Mouse (Mus musculus) urinary bladder, postnatal 0 days (tissue): ENCODE data around the gene Gm26566. TPM values are rescaled to one million over a fixed set of nuclear protein-coding genes. Genes with fewer than 3 reads are reported as not detected.

Experiments
- polyA plus RNA-seq: library from polyadenylated mRNA; unstranded; fragments of >200 nt; fragmentation: Nextera tagmentation; extraction: Ambion mirVana; gene quantifications from 2 replicates; pipeline ENCODE4 v1.2.1, GENCODE M21; 2015

The Gm26566 gene
- polyA plus RNA-seq, result 0.34 and 0.37 TPM in 2 replicates

GRCm38 (mm10) chr4:88721791-88722721 is at the start of gene Gm26566, which contains the start of gene Klhl9:
Gene Gm26566 (plus strand): TSS chr4:88721805.
Gene Klhl9 (minus strand): TSS chr4:88722465.

GRCm38 (mm10) chr4:88676824-88677223 is 44.8 kb upstream of the Gm26566 start, which contains the start of gene Ifna16:
Gene Ifna16 (minus strand): TSS chr4:88676924.

GRCm38 (mm10) chr4:88683812-88684211 is 37.8 kb upstream of the Gm26566 start, which contains the start of gene Ifna2:
Gene Ifna2 (minus strand): TSS chr4:88683912.

GRCm38 (mm10) chr4:88691259-88691658 is 30.3 kb upstream of the Gm26566 start, which contains the start of gene Ifnab:
Gene Ifnab (minus strand): TSS chr4:88691359.

GRCm38 (mm10) chr4:88754818-88755340 is 33.3 kb downstream of the Gm26566 start, which contains the start of gene Gm13271:
Gene Gm13271 (plus strand): TSS chr4:88754868.

GRCm38 (mm10) chr4:88759610-88760268 is 38.1 kb downstream of the Gm26566 start, which contains the start of gene Gm13283:
Gene Gm13283 (plus strand): TSS chr4:88760119.

Other genes with a start within 250 kb of the Gm26566 start
- gene Ifnb1, start 199.0 kb upstream of the Gm26566 start, polyA plus RNA-seq, result not detected in 2 replicates
- not detected in 2 replicates for gene Ifna15, start 163.6 kb upstream of the Gm26566 start, polyA plus RNA-seq
- not detected in 2 replicates for gene Ifna14, start 150.0 kb upstream of the Gm26566 start, polyA plus RNA-seq
- not detected in 2 replicates for gene Ifna9, start 129.4 kb upstream of the Gm26566 start, polyA plus RNA-seq
- gene Ifna12, start 118.4 kb upstream of the Gm26566 start, polyA plus RNA-seq, result not detected in 2 replicates
- not detected in 2 replicates for gene C87499, start 87.4 kb upstream of the Gm26566 start, polyA plus RNA-seq
- not detected in 2 replicates for gene Ifna13, start 77.3 kb upstream of the Gm26566 start, polyA plus RNA-seq
- gene Ifna16, start 44.9 kb upstream of the Gm26566 start, polyA plus RNA-seq, result not detected in 2 replicates
- gene Ifna2, start 37.9 kb upstream of the Gm26566 start, polyA plus RNA-seq, result not detected in 2 replicates
- gene Ifnab, start 30.4 kb upstream of the Gm26566 start, polyA plus RNA-seq, result not detected in 2 replicates
- 47.0 and 61.7 TPM in 2 replicates for gene Klhl9, start 660 bp downstream of the Gm26566 start, polyA plus RNA-seq
- gene Gm13271, start 33.1 kb downstream of the Gm26566 start, polyA plus RNA-seq, result not detected in 2 replicates
- gene Gm13283, start 38.3 kb downstream of the Gm26566 start, polyA plus RNA-seq, result 0.28 and 0.35 TPM in 2 replicates
- gene Gm13290, start 52.0 kb downstream of the Gm26566 start, polyA plus RNA-seq, result not detected in 2 replicates
- not detected in 2 replicates for gene Gm13289, start 55.1 kb downstream of the Gm26566 start, polyA plus RNA-seq
- not detected in 2 replicates for gene Gm13272, start 58.0 kb downstream of the Gm26566 start, polyA plus RNA-seq
- 0.17 and 0.28 TPM in 2 replicates for gene Ifnz, start 60.3 kb downstream of the Gm26566 start, polyA plus RNA-seq
- not detected in 2 replicates for gene Gm13276, start 63.9 kb downstream of the Gm26566 start, polyA plus RNA-seq
- not detected in 2 replicates for gene Gm13277, start 66.8 kb downstream of the Gm26566 start, polyA plus RNA-seq
- gene Gm13278, start 69.7 kb downstream of the Gm26566 start, polyA plus RNA-seq, result not detected in 2 replicates
- gene Gm13275, start 72.7 kb downstream of the Gm26566 start, polyA plus RNA-seq, result not detected in 2 replicates
- not detected in 2 replicates for gene Gm13279, start 75.6 kb downstream of the Gm26566 start, polyA plus RNA-seq
- 1.6 and 1.7 TPM in 2 replicates for gene Gm13285, start 77.9 kb downstream of the Gm26566 start, polyA plus RNA-seq
- gene Gm13287, start 81.4 kb downstream of the Gm26566 start, polyA plus RNA-seq, result not detected in 2 replicates
- gene Gm13288, start 83.7 kb downstream of the Gm26566 start, polyA plus RNA-seq, result 0.21 TPM in 1 of 2 replicates, not detected in the other
- gene Ifna7, start 94.4 kb downstream of the Gm26566 start, polyA plus RNA-seq, result not detected in 2 replicates
- not detected in 2 replicates for gene Ifna11, start 98.2 kb downstream of the Gm26566 start, polyA plus RNA-seq
- not detected in 2 replicates for gene Ifna6, start 105.6 kb downstream of the Gm26566 start, polyA plus RNA-seq
- gene Ifna5, start 113.7 kb downstream of the Gm26566 start, polyA plus RNA-seq, result not detected in 2 replicates
- gene Ifna4, start 120.1 kb downstream of the Gm26566 start, polyA plus RNA-seq, result not detected in 2 replicates
- gene Ifna1, start 128.3 kb downstream of the Gm26566 start, polyA plus RNA-seq, result not detected in 2 replicates
- gene Ifne, start 158.4 kb downstream of the Gm26566 start, polyA plus RNA-seq, result not detected in 2 replicates